Mouse (Mus musculus): Measurements from ENCODE around the gene Rexo5. TPM values are rescaled to one million over a fixed set of nuclear protein-coding genes. Genes with fewer than 3 reads are reported as not detected.

Rexo5 gene
- total RNA-seq, 1 experiment from 2014 or later = 6.8 TPM

DNA sequence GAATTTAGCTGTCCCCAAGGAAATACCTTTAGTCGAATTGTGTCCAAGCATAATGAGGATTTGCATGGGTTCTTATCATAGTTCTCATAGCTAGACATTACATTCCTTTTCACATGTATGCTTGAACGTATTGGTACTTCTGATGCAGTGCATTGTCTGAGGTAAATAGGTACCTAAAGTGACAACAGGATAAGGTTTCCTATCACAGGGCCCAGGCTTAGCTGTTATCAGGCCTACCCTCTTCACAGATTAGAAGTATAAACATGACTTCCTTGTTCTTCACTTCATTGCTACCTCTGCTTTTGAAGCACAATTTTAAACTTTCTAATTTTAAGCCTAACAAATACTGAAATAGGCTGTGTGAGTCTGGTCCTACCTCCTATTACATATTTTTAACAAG is 51.7 kb downstream of the Rexo5 start:
- DNase-seq = no peak

DNA sequence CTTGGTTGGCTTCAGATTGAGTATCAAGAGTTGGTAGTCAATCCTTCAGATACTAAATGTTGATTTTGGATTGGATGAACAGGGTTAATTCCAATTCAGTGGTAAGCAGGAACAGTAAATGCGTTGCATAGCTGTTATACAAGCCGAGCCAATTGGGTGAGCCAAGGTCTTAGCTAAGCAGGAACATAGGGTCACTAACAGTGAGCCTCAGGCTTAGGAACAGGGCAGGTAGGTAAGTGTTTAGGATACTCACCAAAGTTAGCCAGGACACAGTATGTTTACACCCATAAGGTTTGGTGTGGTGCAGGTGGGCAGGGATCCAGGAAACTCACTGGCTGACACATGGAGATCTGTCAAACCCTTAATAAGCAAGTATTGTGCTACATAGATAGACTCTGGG is 53.6 kb downstream of the Rexo5 start:
- peak; percentile 43 for DNase-seq

DNA sequence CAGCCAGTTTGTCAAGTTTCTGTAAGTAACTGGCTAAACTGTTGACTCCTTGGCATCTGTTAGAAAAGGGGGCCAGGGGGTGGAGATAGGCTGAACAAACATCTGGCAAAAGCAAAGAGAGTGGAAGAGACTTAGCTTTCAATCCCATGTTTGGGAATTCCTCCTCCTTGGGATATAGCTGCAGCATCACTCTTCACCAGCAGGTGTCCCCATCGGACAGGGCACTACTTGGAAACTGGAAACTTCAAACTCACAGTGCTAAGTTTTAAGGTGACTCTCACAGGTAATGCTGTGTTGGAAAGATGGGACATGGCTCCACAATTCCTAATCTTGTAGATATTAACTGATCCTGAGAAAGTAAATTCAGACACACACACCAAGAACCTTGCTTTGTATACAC is 55.3 kb downstream of the Rexo5 start:
- DNase-seq = peak; percentile 79

DNA sequence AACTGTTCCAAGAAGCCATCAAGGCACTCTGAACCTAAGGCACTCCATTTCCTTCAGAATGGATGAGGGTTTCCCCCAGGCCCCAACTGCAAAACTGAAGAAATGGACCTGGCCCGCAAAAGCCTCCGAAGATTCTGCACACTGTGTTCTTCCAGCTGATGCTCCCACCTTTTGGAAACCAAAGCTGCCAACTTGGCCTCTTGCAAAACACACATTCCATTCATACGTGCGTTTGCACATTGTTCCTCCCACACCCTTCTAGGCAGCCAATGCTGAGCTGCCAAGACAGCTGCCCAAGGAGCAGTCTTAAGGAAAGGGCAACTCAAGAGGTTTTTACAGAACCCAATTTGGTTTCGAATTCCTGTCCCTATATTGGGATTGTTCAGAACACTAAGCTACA is 56.9 kb downstream of the Rexo5 start:
- DNase-seq = peak; percentile 64

DNA sequence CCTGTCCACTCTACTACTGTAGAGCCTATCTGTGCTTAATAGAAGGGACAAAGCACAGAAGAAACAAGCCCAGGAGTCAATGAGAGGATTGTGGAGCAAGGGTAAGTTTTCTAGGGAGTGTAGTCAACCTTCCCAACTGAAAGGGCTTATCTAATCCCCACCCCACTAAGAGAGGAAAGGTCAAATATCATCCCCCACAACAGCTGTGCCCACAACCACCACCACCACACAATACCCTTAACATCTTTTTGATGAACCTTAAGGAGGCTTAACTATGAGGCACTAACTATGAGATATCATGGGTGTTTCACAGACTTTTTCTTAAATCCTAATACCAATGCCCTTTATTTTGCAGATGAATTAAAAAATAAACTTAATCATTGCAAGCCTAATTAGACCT is 58.7 kb downstream of the Rexo5 start:
- no peak for DNase-seq

DNA sequence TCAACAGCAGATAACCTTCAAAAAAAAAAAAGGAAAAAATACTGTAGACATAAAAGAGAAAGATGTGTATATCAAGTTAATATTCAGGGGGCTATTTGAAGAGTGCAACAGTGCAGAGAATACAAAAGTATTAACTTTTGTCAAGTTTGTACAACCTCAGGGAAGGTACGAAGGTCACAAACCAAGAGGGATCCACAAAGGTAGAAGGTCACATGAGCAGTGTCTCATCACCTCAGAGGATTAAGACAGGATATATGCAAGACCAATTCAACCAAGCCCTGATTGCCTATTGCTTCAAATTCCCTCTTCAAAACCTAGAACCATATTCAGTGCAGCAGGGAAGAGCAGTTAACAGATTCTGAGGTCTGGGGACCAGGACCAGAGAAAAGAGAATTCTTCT is 59.4 kb downstream of the Rexo5 start:
- DNase-seq = no peak

DNA sequence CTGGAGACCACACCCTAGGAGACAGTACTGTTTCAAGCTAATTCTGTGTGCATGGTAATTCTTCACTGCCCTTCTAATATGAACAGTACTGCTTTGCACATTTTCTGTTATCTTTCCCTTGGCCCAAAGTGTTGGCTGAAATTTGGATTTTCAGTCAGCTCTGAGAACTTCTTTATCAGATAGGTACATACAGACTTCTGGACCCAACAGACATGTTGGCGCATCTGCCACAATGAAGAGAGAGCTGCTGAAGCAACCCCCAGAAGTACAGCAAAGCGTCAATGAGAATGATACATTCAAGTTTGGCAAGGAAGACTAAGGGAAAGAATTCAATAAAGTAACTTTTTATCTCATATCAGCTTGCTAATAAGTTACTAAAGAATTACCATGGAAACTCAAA is 60.6 kb downstream of the Rexo5 start:
- DNase-seq = no peak

DNA sequence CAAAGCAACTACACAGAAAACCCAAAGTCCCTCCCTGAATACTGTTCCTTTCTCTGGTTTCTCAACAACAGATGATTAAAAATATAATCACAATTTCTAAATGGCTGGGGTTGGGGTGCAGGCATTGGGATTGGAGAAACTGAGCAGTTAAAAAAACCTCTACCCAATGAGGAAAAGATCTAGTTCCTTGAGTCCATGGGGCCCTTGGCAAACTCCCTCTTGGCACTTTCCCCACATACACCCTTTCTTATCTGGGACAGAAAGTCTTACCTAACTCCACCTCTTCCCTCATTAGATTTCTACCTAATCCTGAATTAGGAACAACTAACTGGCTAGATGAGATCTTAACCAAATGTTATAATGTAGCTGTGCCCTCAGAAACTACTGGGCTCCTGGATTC is 61.2 kb downstream of the Rexo5 start:
- DNase-seq = no peak

DNA sequence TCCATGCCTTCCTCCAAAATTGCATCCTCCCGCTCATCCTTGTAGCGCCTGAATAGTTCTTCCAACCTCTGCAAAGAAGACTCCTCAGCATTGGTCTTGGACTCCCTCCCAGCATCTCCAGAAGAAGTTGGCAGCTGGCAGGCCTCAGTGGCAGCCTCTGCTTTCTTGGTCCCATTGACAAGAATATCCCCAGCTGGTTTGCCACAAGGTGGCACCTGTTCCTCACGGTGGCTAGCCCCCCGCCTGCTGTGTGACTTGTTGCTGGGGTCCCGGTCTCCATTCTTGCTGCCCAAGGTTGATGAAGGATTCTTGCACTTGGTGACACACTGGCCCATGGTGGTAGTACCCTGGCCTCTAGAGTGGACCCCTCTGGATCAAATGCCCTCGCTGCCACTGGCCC is 65.7 kb downstream of the Rexo5 start:
- DNase-seq = no peak

DNA sequence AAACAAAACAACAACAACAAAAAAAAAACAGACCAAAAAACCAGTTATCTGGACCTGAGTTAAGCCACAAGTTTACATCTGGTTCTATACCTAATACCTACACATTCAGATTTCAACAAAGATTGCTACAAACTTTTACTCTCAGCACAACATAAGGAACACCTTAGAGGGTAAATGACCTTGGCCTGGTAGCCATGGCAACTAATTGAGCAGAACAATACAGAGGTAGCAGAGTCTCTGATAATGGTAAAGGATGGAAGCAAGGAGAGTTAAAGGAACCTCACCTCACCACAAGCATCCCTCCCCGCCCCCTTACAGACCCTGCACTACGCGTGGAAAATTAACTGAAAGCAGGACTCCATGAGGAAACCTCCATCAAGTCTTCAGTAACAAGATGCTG is 66.3 kb downstream of the Rexo5 start:
- DNase-seq = no peak

DNA sequence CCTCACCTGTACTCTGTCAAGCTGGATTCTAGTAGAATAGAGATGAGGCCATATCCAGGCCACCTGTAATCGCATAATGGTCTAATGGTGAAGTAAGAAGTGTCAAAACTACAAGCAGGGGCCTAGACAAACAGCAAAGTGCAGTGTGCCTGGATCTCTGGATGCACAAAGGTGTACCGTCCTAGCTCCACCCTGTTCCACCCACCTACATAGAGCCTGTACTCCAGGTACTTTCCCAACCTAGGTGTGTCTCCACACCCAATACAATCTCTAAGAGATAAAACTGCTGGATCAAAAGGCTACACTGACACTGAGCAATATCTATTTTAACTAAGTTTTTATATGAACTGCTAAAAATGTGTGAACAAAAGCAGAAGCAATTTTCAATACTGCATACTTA is 66.7 kb downstream of the Rexo5 start:
- no peak for DNase-seq

DNA sequence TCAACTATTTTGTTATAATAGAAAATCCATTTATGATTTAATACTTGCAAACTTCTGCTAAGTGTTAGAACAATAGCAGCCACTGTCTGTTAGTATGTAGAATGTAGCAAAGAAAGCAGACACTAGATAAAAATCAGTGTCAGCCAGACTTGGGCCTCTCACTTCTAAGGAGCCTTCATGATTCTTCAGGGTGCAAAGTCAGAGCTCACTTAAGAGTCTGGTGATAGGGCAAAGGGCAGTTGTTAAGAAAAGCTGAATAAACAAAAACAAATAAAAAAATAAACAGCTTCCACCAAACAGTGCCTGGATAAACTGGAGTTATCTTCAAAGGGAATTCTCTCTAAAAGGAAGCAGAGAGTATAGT is 67.1 kb downstream of the Rexo5 start:
- DNase-seq = no peak

DNA sequence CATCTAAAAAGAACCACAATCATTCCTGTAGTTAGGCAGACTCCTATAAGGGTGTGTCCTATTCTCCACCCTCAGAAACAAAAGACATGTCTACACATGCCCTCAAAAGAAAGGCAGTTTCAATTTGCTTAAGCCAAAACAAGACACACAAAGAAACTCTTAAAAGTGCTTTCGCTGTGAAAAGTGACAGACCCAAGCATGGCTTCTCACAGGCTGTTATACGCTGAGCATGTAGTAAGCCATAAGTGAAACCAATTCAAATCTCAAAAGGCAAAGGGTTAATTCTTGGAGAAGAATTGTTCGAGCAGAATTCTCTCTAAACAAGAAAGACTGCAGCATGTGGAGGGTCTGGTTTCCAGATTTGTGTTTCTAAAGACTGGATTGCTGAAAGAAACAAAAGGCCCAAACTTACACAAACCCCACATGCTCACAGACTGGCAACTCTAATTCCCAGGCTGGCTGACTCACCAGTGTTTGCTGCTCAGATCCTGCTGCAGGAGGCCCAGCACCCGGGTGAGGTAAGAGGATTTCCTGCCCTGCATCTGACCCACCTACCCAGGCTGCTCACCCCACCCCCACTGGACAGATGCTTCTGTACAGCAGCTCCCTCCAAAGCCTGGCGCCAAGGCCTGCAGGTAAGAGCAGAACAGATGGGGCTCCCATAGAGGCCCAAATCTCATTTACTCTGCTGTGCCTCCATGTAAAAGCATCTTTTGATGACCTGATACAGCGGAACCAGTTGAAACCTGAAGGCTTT is 67.7 kb downstream of the Rexo5 start:
- DNase-seq = peak; percentile 79

DNA sequence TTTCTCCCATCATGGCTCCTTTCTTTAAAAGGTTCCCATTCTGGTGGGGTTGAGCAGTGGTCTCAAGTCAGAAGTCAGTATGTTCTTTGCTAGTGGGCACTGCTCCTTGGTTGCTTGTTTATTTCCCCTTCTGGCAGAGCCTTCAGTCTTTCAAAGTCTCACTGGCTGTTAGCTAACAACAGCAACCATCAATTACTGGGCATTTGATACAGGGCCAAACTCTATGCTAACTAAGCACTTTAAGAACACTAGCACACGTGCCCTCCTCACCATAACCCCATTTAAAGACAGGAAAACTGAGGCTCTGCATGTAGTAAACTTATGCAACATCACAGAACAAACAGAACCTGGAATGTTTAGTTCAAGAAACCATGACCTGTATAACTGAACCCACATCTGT is 68.4 kb downstream of the Rexo5 start:
- no peak for DNase-seq

DNA sequence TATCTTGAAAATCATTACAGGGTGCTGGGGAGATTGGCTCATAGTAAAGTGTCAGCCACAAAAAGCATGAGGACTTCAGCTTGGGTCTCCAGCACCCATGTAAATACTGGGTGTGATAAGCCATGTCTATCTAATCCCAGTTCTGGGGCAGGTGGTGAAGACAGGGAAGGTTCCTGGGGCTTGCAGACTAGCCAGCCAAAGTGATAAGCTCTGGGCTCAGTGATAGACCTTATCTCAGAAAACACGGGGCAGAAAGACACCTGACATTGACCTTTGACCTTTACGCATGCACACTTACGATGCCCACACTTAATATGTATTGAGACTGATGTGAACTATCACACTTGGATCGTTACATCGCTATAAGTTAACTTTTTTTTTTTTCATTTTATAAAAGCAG is 70.7 kb downstream of the Rexo5 start:
- no peak for DNase-seq

DNA sequence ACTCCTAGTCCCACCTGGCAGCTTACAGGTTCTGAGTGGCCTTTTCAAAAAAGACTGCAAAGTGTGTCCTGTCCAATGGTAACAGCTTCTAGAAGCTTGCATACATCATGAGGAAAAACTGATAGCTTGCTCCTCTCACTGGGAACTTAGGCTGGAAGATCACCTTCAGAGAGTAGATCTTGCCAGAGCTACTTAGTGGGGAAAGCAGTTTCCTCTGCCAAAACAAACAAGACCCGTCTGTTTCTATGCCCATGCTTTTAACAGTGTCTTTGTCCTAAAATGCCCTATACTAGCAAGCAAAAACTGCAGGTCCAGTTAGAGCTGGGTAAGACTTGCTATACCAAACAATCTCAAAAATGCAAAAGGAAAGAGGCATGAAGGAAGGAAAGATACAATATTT is 72.3 kb downstream of the Rexo5 start:
- no peak for DNase-seq

DNA sequence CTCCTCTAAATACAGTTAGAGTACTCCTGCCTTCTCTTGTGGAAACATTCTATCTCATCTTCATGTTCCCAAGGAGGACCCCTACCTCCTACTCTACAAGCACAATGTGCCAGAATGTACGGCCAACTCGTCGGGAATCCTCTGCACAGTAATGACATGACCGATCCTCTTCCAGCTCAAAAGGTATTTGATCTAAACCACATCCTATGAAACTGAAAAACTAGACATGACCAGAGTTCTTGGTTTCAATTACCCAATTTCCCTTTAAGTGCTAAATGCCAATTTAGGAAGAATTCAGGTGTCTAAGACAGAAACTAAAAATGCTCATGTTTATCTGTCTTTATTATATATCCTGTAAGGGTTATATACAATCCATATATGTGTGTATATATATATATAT is 78.4 kb downstream of the Rexo5 start:
- DNase-seq = no peak

DNA sequence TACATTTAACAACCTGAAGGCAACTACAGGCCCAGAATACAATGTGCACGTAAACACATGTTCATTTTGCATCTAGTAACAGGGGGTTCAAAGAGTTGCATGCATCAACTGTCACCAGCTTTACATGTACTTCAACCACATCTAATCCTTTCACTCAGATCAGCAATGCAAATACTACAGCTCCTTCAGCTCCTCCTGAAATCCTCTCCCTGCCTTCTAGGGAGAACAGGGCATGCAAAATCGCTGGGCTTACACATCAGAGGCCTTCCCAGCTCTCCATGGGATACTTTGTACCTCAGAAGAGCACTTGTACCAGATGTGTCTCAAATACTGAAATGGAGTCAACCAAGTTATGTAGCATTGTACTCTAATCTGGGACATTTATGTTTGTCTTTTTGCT is 79.2 kb downstream of the Rexo5 start:
- no peak for DNase-seq

DNA sequence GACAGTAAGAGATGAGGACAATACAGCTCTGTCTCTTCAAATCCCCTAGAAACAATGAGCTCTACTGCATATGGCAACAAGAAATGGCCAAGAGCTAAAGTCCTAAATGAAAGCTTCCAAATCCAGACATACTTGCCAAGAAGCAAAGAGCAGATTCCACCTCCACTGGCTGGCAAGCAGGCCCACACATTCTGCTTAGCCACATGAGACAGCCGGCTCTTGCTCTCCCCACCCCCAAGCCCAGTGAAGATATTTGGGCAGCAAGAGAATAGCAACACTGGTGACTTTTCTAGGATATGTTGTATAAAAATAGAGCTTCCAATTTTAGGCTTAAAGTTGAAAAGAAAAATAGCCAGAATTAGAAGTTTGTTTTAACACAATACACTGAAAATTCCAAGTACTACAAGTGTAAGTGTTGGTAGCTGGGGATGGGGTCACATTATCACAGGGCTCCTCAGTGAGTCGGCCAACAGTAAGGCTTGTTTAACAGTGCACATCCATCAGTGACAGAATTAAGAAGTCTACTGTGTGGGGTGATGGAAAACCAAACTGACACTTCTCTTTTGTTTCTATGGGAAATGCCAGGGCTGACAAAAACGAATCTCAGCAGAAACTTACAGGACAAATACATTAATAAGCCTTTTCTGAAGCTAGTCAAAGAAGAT is 82.1 kb downstream of the Rexo5 start:
- DNase-seq = peak; percentile 37

DNA sequence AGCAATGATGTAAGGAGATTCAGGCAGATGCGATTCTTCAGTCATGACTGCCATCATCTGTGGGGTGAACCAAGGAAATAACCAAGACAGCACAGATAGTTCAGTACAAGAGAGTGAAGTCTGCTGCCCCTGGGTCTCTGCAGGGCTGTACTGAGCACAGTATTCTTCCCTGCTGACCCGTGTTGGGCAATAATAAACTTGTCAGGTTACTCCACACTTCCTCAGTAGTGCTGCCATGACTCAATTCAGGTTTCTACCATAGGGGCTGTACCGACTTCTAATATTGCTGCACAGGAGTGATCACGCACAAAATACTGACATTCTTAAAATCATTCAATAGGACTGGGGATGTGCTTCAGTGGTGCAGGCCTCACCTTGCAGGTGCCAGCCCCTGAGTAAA is 85.4 kb downstream of the Rexo5 start:
- no peak for DNase-seq

DNA sequence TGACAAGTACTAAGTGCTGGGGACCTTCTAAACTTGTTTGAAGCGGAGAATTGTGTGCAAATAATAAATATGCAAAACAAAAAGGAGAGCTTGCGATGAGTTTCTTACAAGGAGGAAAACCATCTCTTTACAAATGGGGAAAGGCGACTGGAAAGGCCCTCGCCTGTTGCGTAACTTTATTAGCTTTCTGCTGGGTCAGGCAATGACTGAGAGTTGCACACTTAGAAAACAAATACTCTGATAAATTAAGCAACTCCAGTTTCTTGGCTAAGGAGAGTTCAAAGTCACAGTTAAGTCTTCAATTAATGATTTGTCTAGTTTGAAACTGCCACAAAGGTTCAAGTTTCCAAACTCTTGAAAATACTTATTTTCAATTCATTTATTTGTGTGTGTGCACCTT is 86.5 kb downstream of the Rexo5 start:
- DNase-seq = no peak

DNA sequence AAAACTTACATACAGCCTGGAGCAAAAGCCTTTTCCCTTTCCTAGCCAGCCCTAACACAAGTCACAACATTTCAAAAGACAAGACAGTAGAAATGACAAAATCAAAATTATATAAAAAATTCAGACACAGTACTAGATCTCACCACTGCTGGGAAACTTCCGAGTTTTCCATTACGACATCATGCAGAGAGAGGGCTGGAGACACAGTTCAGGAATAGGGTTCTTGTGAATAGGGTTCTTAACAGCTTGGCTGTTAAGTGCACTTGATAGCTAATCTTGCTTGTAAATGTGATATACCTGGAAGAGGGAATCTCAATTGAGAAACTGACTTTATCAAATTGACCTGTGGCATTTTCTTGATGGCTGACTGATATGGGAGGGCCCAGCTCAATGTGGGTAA is 87.4 kb downstream of the Rexo5 start:
- no peak for DNase-seq

DNA sequence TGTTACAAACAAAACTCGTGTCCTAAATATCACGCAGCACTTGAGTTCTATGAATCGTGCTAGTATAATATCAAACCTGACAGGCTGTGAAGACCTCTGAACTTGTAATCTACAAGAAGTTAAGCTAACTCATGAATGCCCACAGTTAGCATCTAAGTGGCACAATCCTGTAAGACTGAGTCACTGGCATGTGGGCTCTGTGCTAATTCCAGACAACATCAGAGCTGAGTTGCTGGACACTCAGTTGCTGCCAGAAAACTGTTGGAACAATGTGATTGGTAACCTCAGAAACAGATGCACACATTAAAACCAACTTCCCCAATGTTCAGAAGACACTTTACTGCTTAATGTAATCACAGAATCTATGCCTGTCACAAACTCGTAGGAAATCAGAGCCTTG is 94.1 kb downstream of the Rexo5 start:
- no peak for DNase-seq

DNA sequence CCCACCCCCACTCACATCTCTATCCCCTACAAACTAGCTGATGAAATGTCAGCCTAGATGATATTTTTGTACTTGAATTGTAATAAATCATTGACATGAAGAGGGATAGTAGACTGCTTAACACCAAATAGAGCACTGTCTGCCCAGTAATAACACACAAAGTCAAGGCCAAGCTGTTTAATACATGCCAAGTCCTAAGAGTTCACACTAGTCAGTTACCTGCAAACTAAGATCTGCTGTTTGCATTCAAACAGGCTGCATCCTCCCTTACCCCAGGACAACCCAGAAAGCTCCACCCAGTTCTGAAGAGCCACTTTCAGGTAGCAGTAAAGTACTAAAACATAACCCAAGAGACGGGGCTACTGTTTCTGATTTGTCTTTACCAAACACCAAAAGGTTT is 98.4 kb downstream of the Rexo5 start:
- DNase-seq = no peak

DNA sequence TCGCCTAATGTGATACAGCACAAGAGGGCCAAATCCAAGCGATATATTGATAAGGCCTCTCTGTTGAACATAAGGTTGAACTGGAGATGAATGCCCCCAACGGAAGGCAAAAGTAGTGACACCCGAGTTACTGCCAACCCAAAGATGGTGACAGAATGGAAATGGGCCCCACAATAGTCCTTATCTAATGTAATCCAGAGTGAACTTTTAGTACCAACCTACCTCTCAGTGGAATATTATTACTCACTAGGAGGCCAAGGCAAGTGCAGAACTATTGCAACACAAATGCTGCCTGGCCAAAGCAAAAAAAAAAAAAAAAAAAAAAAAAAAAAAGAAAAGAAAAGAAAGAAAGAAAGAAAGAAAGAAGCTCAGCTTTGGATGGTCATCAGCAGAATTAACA is 98.9 kb downstream of the Rexo5 start:
- DNase-seq = no peak
